Mouse (Mus musculus): Measurements from ENCODE around the gene Gpr1.

DNA sequence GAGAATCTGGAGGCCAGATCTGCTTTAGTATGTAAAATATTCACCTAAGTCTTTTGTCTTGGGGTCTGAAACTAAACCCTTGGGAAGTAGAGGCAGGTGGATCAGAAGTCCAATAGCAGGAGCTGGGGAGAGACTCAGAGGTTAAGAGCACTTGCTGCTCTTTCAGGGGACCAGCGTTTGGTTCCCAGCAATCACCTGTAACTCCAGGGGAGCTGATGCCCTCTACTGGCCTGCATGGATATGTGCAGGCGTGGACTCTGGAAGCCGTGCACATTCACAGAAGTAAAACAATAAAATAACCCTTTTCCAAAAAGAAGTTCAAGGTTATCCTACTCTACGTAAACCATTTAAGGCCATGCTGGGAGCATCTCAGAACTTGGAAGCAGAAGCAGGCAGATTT is 4.9 kb upstream of the Gpr1 start:
- TF ChIP-seq CTCF (IDR thresholded peaks at IDR 0.05; ENCODE audit: extremely low read depth, insufficient read depth, insufficient read length, insufficient replicate concordance) = no peak
- no peak for TF ChIP-seq POLR2A (IDR thresholded peaks at IDR 0.05; ENCODE audit: low read depth, low read length)

All from spleen, adult 2 months (tissue).